Mouse (Mus musculus) liver, embryonic 11.5 days (tissue): Measurements from ENCODE around the gene Sox30. TPM values are rescaled to one million over a fixed set of nuclear protein-coding genes. Genes with fewer than 3 reads are reported as not detected.

Experiments
- ATAC-seq: fragments of 200-750 bp; cut with Nextera tagmentation; replicated peaks from 2 replicates; pipeline ENCODE4 v1.8.0; 2017; ENCODE audit warnings: moderate number of reproducible peaks, mild to moderate bottlenecking, moderate TSS enrichment, moderate library complexity; ENCODE audit not compliant: low FRiP score
- DNase-seq: peaks from one replicate; pipeline ENCODE4 v3.0.0-alpha.2; 2017; ENCODE audit warnings: low spot score
- H3K27ac ChIP-seq: fragments of 300-500 bp; sonication (generic); 2 replicates; pipeline ENCODE4 v1.5.1; 2014; ENCODE audit warnings: mild to moderate bottlenecking, low read depth, low read length, control low read depth
- H3K27me3 ChIP-seq: fragments of 300-500 bp; sonication (generic); replicated peaks from 2 replicates; pipeline ENCODE4 v1.6.1; 2014; ENCODE audit warnings: low read length, mixed read lengths; ENCODE audit not compliant: control insufficient read depth, insufficient read depth
- H3K36me3 ChIP-seq: fragments of 300-500 bp; sonication (generic); 2 replicates; pipeline ENCODE4 v1.6.1; 2014; ENCODE audit warnings: mild to moderate bottlenecking, low read length, moderate library complexity, mixed read lengths; ENCODE audit not compliant: control insufficient read depth, insufficient read depth
- H3K4me1 ChIP-seq: fragments of 300-500 bp; sonication (generic); replicated peaks from 2 replicates; pipeline ENCODE4 v1.6.1; 2014; ENCODE audit warnings: low read length, mixed read lengths; ENCODE audit not compliant: control insufficient read depth, insufficient read depth
- H3K4me2 ChIP-seq: fragments of 300-500 bp; sonication (generic); 2 replicates; pipeline ENCODE4 v1.6.1; 2014; ENCODE audit warnings: mild to moderate bottlenecking, control low read depth, moderate library complexity
- H3K4me3 ChIP-seq: fragments of 300-500 bp; sonication (generic); 2 replicates; pipeline ENCODE4 v1.5.1; 2014; ENCODE audit warnings: low read depth, low read length, control low read depth
- H3K9ac ChIP-seq: fragments of 300-500 bp; sonication (generic); 2 replicates; pipeline ENCODE4 v1.6.1; 2014; ENCODE audit warnings: low read depth, low read length, control low read depth
- H3K9me3 ChIP-seq: fragments of 300-500 bp; sonication (generic); 2 replicates; pipeline ENCODE4 v1.6.1; 2016; ENCODE audit warnings: low read length, inconsistent platforms, mixed read lengths; ENCODE audit not compliant: control insufficient read depth
- WGBS: fragments of 180-500 bp; shearing (Covaris S2); extraction: QIAGEN DNeasy Blood & Tissue Kit; methylation state at CpG from one replicate; pipeline ENCODE4 v1.1.7; 2014; 5-methylcytosine and 5-hydroxymethylcytosine counted together
- polyA plus RNA-seq: library from polyadenylated mRNA; unstranded; fragments of >200 nt; fragmentation: Nextera tagmentation; extraction: Ambion mirVana; gene quantifications from 2 replicates; pipeline ENCODE4 v1.2.1, GENCODE M21; 2014

Gene Sox30
- polyA plus RNA-seq, 1 experiment from 2014 or later, result 0.08 TPM

DNA sequence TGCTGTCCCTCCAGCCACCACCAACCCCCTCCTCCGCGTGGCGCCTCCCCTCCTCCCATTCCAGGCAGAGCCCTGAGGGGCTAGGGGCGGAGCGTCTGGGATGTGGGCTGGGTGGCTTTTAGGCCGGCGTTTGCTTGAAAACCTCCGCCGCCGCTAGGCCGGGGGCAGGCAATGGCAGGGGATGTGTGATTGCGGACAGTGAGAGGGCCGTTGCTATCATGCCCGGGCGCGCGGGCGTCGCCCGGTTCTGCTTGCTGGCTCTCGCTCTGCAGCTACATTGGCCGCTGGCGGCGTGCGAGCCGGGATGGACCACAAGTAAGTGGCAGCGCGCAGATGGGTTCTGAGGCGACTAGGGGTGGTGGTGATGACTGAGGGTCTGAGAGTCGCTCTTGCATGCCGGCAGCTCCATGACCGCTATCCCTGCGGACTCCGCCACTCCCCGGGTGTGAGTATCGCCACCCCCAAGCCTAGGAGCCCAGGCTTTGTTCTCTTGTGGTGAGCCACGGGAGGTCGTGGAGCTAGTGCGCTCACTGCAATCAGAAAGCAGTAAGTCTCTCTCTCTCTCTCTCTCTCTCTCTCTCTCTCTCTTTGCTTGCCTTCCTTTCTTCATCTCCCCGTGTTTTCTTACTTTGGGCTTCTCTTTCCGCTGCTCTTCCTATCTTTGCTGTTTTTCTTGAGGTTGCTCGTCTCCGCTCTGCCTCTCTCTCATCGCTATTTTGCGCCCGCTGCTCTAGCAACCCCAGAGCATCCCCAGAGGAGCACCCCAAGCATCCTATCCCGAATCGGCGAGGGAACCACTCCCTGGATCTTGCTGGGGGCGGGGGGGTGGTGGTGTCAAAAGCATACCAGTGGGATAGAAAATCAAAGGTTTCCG lies 76.0 kb downstream of the Sox30 start, which contains the start of gene Adam19:
Gene Adam19, plus strand, starts transcription at position 97 of the 874 bp plus-strand sequence.
- Histone ChIP-seq H3K4me3 (peak within 1 kb of the TSS; percentile 56), H3K9me3 (no peaks in the 10 kb centered on the region), H3K4me1 (peaks cover 17% of the 10 kb centered on the region), H3K4me2 (peak within 1 kb of the TSS; percentile 70), H3K9ac (peak within 1 kb of the TSS; percentile 57), H3K27me3 (peaks cover 38% of the 10 kb centered on the region), H3K27ac (0 out of 2 replicates have a peak within 1 kb of the TSS, but pooled peaks have one; percentile 41), H3K36me3 (no peaks in the 10 kb centered on the region)
- ATAC-seq (peak; percentile 51), DNase-seq (peak; percentile 77)
- WGBS, result under 1% methylated on average over 51 of the region's 51 CpGs

DNA sequence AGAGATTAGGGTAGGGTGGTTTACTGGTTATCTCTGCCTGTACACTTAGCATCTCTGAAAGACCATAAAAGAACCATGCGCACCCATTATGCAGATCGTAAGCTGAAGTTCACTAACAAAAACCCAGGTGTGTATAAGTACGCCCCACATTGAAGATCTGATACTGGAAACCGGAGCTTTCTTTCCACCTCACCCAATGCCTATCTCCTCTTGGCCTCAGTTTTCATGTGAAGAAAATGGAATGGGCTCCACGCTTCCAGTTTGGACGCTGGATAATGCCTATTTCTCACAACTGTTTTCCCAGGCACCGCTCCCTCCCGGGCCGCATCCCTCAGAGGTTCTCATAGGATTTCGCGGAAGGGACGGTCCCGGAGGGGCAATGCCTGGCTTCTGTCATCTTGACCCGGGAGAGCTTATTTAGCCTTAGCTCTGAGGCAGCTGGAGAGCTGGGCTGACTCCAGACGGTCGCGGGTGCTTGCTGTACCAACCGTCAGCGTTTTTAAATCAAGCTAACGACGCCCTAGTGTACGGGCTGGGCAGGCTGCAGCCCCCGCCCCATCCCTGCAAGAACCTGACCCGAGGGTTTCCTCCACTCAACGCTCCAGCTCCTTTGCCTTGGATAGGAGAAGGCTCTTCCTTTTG lies 76.8 kb downstream of the Sox30 start:
- H3K9ac ChIP-seq, result peak overlapping the region; percentile 57
- H3K27ac ChIP-seq, result no peak overlapping the region
- H3K4me2 ChIP-seq, result peak overlapping the region; percentile 70
- H3K4me3 ChIP-seq, result peak overlapping the region; percentile 56
- DNase-seq (peak; percentile 39), ATAC-seq (no peak)
- H3K9me3 ChIP-seq, result no peaks in the 10 kb centered on the region
- H3K36me3 ChIP-seq, result no peaks in the 10 kb centered on the region
- peaks cover 17% of the 10 kb centered on the region for H3K4me1 ChIP-seq
- WGBS, result 4% methylated on average over 25 of the region's 25 CpGs
- peaks cover 38% of the 10 kb centered on the region for H3K27me3 ChIP-seq

DNA sequence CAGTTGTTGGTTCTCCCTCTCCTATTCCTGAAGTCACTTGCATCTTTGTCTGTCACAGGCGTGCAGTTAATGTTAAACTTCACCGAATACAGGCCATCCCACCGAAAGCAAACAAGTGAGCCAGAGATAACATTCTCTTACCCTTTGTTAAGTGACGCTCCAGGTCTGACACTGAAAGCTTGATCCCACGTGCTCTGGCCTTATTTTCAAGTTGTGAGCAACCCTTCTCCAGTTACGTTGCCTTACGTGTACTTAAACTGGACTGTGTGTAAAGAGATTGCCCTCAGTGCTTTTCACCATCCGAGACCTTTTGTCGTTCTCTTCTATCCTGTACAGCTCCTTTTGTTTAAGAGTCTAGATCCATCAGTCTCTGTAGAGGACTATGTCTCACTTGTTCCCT lies 77.9 kb downstream of the Sox30 start:
- Histone ChIP-seq H3K9me3 (no peaks in the 10 kb centered on the region), H3K4me1 (peaks cover 17% of the 10 kb centered on the region), H3K4me3 (peak overlapping the region; percentile 14; the same call in 1 of the 2 replicates), H3K27ac (no peak overlapping the region), H3K36me3 (no peaks in the 10 kb centered on the region), H3K4me2 (peak overlapping the region; percentile 70), H3K27me3 (peaks cover 38% of the 10 kb centered on the region), H3K9ac (no peak overlapping the region)
- DNase-seq (no peak), ATAC-seq (no peak)
- 45% methylated on average over 9 of the region's 9 CpGs for WGBS

DNA sequence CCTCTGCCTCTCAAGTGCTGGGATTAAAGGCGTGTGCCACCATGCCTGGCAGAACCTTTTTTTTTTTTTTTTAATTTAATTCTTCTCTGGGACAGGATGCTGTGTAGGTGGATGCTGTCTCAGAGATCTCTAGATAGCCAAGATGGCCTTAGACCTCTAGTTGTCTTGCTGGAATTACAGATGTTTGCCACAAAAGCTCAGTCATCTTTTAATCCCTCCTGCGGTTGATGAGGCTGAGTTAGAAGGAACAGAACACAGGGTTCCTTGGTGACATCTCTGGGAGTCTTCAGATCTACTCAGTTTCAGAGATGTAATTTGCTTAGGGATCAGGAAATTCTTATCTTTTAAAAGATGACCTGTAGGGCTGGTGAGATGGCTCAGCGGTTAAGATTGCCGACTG lies 78.8 kb downstream of the Sox30 start:
- Histone ChIP-seq H3K36me3 (no peaks in the 10 kb centered on the region), H3K9ac (no peak overlapping the region), H3K4me1 (peaks cover 17% of the 10 kb centered on the region), H3K4me3 (no peak overlapping the region), H3K9me3 (no peaks in the 10 kb centered on the region), H3K27me3 (peaks cover 37% of the 10 kb centered on the region), H3K4me2 (no peak overlapping the region), H3K27ac (no peak overlapping the region)
- WGBS, result 86% methylated on average over 4 of the region's 4 CpGs
- DNase-seq (no peak), ATAC-seq (no peak)

DNA sequence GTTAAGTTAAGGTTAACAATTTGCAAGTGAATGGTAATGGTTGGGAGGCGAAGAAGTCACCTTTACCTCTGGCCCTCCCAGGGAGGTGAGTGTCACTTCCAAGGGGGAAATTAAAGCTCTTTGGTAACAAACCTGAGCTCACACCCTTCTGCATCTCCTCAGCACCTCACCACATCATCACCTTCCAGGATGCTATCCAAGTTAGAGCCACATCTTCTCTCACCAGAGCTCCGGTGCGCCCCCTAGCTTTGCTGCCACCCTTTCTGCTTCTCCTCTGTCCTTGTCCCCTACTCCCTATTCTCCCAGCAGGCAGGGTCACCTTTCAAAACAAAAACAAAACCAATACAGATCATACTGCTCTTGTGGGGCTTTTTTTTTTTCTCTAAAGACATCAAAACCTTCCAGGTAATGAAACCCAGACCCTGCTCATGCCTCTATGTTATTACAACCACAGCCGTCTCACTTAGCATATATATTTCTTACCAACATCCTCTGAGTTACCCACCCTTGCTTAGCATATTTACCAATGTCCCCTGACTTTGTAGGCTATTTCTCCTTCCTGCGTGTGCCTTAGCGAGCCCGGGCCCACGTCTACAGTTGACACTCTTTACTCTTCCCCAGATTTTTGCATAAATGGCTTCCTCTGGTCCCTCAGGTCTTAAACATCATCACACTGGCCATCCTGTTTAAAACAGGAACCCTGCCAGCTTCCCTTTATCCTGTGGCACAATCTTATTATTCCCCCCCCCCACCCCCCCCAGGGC lies 80.0 kb downstream of the Sox30 start:
- WGBS, result 56% methylated on average over 8 of the region's 8 CpGs
- DNase-seq (no peak), ATAC-seq (no peak)
- Histone ChIP-seq H3K4me2 (no peak overlapping the region), H3K9me3 (no peaks in the 10 kb centered on the region), H3K9ac (no peak overlapping the region), H3K27me3 (peaks cover 26% of the 10 kb centered on the region), H3K27ac (no peak overlapping the region), H3K4me1 (peaks cover 18% of the 10 kb centered on the region), H3K36me3 (no peaks in the 10 kb centered on the region), H3K4me3 (no peak overlapping the region)

DNA sequence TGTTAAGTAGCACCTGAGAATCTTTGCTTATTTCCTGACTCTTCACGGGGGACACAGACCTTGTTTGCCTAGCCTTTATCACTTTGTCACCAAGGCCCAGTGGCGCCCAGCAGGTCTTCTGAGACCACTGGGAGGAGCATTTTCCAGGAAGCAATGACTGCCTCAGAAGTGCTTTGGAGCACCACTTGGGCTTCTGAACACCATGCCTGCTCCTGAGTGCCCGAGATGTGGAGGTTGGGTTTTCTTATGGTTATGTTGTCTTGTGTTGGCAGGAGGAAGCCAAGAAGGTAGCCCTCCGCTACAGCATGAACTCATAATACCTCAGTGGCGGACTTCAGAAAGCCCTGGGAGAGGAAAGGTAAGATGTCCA lies 80.5 kb downstream of the Sox30 start:
- Histone ChIP-seq H3K9ac (no peak overlapping the region), H3K9me3 (no peaks in the 10 kb centered on the region), H3K4me3 (no peak overlapping the region), H3K4me2 (no peak overlapping the region), H3K27ac (no peak overlapping the region), H3K4me1 (peaks cover 18% of the 10 kb centered on the region), H3K27me3 (peaks cover 22% of the 10 kb centered on the region), H3K36me3 (no peaks in the 10 kb centered on the region)
- DNase-seq, result no peak
- ATAC-seq, result no peak
- 55% methylated on average over 5 of the region's 5 CpGs for WGBS

DNA sequence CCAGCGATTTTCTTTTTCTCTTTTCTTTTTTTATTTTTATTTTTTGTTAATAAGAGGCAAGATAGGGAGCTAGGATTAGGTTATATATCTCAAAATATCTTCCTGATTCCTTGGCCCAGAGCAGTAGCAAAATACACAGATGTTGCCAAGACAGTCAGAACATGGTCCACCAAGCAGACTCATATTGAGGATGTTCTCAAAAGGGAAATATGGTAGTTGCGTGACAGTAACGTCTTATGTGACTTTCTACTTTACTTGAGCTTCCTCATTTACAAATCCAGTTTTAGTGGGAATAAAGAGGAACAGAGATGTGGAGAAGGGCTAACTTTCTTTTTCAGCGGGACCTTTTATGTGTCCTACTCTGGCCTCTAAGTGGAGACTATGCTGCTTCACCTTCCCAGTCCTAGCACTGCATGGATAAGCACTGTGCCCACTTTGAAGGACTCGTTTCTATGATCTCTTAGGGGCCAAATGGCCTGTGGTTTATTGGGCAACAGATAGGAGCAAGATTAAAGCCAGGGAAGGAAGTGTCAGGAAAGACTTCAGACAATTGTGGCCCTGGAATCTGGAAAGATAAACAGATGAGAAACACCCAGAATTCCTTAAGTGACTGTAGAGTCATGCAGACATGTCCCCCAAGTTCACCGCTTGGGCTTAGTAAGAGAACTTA lies 81.8 kb downstream of the Sox30 start:
- H3K4me1 ChIP-seq, result peaks cover 22% of the 10 kb centered on the region
- H3K4me2 ChIP-seq, result no peak overlapping the region
- H3K4me3 ChIP-seq, result no peak overlapping the region
- H3K27me3 ChIP-seq, result peaks cover 10% of the 10 kb centered on the region
- DNase-seq, result no peak
- H3K9ac ChIP-seq, result no peak overlapping the region
- H3K27ac ChIP-seq, result no peak overlapping the region
- no peaks in the 10 kb centered on the region for H3K9me3 ChIP-seq
- WGBS, result 47% methylated on average over 6 of the region's 6 CpGs
- no peaks in the 10 kb centered on the region for H3K36me3 ChIP-seq
- no peak for ATAC-seq

DNA sequence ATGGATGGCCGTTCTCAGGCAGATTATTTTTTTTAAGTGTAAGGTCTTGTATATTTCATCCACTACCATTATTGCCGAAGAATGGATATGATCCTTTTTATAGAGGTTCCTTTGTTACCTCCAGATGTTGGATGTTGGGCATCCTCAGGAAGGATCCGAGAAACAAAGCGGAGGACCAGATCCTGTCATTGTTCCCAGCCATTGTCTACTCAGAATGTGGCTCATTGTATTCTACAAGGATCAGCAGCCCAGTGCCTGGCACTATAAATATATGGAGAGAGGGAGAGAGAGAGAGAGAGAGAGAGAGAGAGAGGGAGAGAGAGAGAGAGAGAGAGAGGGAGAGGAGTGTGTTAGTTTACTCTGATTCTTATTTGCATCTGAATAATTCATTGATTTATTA lies 82.5 kb downstream of the Sox30 start:
- ATAC-seq (no peak), DNase-seq (no peak)
- H3K4me2 ChIP-seq, result no peak overlapping the region
- no peak overlapping the region for H3K27ac ChIP-seq
- 71% methylated on average over 4 of the region's 4 CpGs for WGBS
- H3K9ac ChIP-seq, result no peak overlapping the region
- peaks cover 3% of the 10 kb centered on the region for H3K27me3 ChIP-seq
- no peak overlapping the region for H3K4me3 ChIP-seq
- H3K36me3 ChIP-seq, result no peaks in the 10 kb centered on the region
- H3K4me1 ChIP-seq, result peaks cover 19% of the 10 kb centered on the region
- no peaks in the 10 kb centered on the region for H3K9me3 ChIP-seq
